Mouse (Mus musculus) layer of hippocampus, adult 2 months (tissue): Measurements from ENCODE around the gene Nop9. TPM values are rescaled to one million over a fixed set of nuclear protein-coding genes. Genes with fewer than 3 reads are reported as not detected.

Experiments used
- DNase-seq, 2 experiments: peaks; one replicate each; pipeline ENCODE4 v3.0.0; 2022; ENCODE audit warnings: low spot score in 2 of 2
- H3K27ac ChIP-seq: fragments of 200-600 bp; 2 replicates; pipeline ENCODE4 v1.8.1; 2022
- H3K4me3 ChIP-seq: fragments of 200-600 bp; 2 replicates; pipeline ENCODE4 v1.8.1; 2022; ENCODE audit warnings: mild to moderate bottlenecking
- CTCF ChIP-seq: fragments of 200-600 bp; conservative IDR thresholded peaks from 2 replicates; pipeline ENCODE4 v1.8.1; 2022; ENCODE audit warnings: antibody characterized with exemption, mild to moderate bottlenecking, moderate library complexity
- total RNA-seq, 2 experiments: library from RNA; stranded (reverse); gene quantifications; 2 replicates each; pipeline ENCODE4 v1.2.3; 2021

The Nop9 gene
- total RNA-seq, 2 experiments from 2014 or later = 11.8 to 13.1 TPM

DNA sequence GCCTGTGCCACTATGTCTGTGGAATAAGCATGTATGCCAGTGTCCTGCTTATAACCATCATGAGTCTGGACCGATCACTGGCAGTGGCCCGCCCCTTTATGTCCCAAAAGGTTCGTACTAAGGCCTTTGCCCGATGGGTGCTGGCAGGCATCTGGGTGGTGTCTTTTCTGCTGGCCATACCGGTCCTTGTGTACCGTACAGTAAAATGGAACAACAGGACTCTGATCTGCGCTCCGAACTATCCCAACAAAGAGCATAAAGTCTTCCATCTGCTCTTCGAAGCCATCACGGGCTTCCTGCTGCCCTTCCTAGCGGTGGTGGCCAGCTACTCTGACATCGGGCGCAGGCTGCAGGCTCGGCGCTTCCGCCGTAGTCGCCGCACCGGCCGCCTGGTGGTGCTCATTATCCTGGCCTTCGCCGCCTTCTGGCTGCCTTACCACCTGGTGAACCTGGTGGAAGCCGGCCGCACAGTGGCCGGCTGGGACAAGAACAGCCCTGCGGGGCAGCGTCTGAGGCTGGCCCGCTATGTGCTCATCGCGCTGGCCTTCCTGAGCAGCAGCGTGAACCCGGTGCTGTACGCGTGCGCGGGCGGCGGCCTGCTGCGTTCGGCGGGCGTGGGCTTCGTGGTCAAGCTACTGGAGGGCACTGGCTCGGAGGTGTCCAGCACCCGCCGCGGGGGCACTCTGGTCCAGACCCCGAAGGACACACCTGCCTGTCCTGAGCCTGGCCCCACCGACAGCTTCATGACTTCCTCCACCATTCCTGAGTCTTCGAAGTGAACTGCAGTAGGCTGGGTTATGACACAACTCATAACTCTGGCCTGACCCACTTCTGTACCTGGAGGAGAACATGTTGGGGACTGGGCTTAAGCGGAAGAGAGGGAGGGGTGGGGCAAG, 22.3 kb downstream of the Nop9 start:
- TF ChIP-seq CTCF = peak; percentile 72
- DNase-seq = no peak
- Histone ChIP-seq H3K4me3 (peak overlapping the region; percentile 56), H3K27ac (no peak overlapping the region)

DNA sequence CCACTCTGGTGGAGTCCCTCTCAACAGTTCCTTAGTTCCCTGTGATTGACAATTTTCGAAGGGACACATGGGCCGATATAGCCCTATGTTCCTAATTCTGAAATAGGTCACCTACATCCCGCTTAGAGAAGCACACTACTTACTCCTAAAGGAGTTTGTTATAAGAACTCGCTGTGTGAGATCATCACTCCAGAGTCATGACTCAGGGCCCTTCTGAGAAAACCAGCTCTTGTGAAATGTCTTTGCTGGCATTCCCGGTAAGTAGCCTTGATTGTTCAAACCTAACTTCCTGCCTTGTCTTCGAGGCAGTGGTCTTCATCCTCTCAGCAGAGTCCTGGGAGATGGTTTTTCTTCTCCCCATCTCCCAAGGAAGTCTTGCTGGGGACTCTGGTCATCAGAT, 23.1 kb downstream of the Nop9 start:
- H3K4me3 ChIP-seq = no peak overlapping the region
- no peak for TF ChIP-seq CTCF
- H3K27ac ChIP-seq = no peak overlapping the region
- no peak for DNase-seq

DNA sequence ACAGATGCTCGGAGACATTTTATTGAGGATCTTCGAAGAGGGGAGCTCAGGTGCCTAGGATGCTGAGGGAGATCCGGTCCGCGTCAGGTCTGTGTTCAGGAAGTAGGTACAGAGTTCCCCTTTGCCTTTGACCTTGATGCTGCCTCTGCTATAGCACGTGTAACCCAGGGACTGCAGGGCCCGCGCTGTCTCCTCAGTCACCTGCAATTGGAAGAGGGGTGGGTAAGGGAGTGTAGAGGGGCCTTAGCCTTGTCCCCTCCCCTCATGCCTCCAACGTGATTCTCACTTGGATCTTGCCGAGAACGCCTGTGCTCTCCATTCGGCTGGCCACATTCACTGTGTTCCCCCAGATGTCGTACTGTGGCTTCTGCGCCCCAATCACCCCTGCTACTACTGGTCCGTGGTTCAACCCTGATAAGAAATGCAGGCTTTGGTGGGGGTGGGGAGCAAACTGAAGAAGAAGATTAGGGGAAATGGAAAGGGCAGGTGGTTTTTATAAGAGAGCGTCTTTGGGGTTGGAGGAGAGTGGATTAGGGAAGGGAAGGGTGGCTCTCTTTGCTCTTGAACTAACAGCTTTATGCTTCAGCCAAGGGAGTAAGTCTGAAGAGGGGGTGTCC, 23.7 kb downstream of the Nop9 start:
- Histone ChIP-seq H3K4me3 (no peak overlapping the region), H3K27ac (no peak overlapping the region)
- TF ChIP-seq CTCF = no peak
- no peak for DNase-seq

DNA sequence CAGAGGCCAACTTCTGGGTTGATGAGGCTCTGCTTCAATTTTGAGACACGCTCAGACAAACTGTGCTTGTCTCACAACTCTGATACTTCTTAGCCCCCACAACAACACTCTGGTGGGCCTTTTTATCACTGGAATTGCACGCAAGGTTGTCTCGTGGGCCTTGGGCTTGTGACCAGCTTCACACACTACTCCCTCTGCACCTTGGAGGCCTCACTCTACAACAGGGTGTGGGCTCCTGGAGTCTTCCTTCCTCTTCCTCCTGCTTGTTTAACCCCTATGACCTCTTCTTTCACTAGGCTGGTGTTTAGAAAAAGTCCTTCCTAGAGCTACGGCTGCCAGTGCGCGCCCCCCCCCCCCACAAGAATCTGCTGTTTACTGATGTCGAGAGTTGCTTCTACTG, 31.2 kb downstream of the Nop9 start:
- DNase-seq = no peak
- no peak for TF ChIP-seq CTCF
- Histone ChIP-seq H3K4me3 (no peak overlapping the region), H3K27ac (no peak overlapping the region)

DNA sequence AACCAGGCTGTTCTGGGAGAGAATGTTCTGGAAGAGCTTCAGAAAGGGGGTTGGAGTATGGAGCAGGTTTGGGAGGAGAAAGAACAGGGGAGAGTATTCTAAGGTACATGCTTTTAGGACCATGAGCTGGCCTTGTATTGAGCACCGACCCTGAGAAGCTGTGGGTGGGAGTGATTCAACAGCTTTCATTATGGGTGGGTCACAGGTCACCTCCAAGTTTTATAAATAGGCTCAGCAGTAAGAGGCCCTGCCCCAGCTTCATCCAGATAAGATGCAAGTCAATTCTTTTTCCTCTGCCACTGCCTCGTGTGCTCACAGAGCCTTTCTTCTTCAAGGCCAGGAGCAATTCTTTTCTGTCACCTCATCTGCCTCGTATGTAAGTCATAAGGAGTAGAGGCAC, 31.7 kb downstream of the Nop9 start:
- no peak overlapping the region for H3K27ac ChIP-seq
- DNase-seq = no peak
- no peak overlapping the region for H3K4me3 ChIP-seq
- no peak for TF ChIP-seq CTCF

DNA sequence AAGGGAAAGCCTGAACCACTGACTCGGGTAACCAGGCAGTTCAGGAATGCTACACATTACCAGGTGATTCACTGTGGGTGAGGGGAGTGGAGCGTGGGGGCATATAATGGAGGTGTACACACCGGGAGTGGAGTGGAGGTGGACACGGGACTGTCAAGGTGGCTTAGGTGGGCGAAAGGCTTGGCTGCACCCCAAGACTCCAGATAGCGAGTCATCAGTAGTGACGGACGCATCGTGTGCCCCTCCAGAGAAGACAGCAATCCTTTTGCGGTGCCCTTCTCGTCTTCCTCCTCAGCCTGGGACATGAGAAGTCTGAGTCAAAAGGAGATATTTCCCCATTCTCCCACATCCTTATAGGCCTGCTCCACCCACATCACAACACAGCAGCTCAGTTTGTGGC, 32.3 kb downstream of the Nop9 start:
- no peak overlapping the region for H3K27ac ChIP-seq
- no peak for TF ChIP-seq CTCF
- H3K4me3 ChIP-seq = no peak overlapping the region
- DNase-seq = no peak

DNA sequence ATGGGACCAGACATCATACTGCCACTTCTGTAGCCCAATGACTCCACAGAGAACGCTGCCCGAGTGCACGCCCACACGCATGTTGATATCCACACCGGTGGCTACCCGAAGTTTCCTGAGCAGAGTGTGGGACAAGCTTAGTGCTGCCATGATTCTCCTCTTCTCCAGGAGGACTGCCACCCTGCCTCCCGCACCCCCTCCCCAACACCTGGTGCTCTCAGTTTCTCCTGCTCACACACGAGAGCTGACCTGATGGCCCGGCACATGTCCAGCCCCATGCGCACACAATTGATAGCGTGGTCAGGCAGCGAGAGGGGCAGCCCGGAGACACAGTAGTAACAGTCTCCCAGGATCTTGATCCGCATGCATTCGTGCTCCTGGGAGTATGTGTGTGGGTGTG, 33.2 kb downstream of the Nop9 start:
- DNase-seq = no peak
- Histone ChIP-seq H3K27ac (no peak overlapping the region), H3K4me3 (no peak overlapping the region)
- no peak for TF ChIP-seq CTCF

DNA sequence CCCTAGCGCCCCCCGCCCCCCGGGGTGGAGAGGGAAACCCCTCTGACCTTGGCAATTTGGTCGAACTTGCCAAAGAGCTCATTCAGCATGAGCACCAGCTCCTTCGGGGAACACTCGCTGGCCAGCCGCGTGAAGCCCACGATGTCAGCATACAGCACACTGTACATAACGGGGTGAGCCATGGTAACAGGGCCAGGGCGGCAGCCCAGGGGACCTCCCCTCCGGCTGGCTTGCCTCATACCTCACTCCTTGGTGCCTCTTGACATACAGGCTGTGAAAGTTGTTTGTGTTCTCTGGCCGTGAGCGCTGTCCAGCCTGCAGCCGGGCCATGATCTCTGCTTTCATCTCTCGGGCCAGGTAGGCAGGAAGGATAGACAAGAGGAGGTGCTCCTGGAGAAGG, 34.2 kb downstream of the Nop9 start:
- H3K4me3 ChIP-seq = no peak overlapping the region
- no peak overlapping the region for H3K27ac ChIP-seq
- no peak for DNase-seq
- TF ChIP-seq CTCF = no peak

DNA sequence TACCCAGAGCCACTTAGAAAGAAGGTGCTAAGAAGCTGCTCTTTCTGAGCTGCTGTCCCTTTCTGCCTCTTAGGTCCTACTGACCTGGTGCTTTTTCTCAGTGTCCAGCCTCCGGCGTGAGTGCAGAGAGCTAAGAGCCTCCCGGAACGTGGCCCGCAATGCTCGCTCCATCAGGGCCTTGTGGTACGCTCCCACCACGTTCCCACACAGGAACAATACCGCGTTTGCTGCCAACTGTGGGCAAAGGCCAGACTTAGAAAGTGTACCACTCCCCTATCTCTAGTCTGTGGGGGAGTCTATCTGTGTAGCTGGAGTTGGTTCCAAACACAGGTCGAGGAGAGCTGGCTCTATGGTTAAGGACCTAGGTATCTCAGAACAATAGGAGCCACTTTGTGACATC, 35.2 kb downstream of the Nop9 start:
- Histone ChIP-seq H3K27ac (no peak overlapping the region), H3K4me3 (no peak overlapping the region)
- DNase-seq = no peak
- no peak for TF ChIP-seq CTCF

DNA sequence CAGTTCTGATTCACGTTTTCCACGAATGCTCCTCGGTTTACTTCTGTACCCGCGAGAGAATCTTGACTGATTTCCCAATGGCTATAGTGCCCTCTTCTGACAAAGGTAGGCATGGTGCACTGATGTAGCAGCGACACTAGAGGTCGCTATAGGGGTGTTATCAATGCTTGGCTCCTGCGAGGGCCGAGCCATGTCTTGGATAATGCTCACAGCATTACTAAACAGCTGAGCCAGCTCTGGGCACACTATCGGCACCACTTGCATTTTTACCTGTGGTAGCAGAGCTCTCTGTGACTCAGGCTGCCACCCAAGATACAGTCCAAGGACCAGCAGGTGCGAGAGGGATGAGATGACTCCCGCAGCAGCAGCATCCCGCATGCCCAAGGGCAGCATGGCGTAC, 35.8 kb downstream of the Nop9 start:
- Histone ChIP-seq H3K4me3 (no peak overlapping the region), H3K27ac (no peak overlapping the region)
- peak; percentile 68 to 73 for DNase-seq
- TF ChIP-seq CTCF = peak; percentile 100

DNA sequence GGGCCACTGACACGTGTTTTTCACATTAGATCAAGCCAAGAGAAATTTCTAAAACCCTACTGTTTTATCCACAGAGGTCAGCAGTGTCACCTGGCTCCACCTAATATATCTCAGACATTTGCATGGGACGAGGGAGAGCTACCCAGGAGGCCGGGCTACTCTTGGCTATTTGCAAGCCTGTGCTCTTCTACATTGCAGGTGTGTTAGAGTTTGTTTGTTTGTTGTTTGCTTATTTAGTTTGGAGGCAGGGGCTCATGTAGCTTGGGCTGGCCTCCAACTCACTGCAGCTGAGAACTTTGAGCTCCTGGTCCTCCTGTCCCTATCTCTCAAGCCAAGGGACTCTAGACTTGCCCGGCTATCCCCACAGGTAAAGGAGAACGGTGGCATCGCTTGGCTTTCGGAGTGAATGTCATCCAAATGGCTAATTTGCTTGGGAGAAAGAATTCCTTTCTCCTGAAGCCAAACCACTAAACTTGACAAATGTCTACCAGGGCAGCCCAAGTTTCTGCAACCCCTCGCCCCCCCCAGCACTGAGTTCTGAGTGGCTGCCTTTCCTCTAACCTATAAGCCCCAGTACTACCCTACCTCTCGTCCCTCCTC, 37.0 kb downstream of the Nop9 start:
- peak overlapping the region; percentile 68 for H3K27ac ChIP-seq
- H3K4me3 ChIP-seq = peak overlapping the region; percentile 49
- DNase-seq = no peak
- TF ChIP-seq CTCF = no peak

DNA sequence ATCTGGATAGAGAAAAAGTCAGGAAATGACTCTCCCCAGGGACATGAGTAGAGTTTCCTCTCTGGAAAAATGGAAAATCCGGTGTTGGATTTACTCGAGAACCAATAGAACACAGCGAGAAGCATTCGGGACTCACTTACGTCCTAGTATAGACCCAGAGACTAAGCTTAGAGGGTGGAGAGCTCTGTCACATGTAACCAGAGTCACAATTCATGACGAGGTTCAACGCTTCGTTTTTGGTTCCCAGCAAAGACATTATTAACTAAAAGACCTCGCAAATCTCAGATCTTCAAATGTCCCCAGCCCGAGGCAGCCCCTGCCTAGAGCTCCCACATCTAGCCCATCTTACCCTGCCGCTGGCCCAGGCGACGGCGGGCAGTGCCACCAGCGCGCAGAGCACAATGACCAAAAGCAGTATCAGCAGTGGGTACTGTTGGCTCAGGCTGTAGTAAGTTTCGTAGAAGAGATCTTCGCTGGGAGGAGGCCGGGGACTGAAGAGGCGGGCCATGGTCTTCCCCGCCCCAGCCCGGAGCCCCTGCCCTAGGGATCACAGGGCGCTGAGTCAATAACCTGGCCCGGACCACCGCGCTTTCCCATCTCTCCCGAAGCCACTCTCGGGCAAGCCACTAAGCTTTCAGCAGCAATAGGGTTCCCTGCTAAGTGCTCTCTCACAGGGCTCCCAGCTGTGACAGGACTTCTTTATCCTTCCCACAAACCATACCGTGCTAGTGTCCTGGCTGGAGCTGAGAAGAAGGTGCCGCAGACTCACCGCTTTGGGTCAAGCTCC, 37.9 kb downstream of the Nop9 start:
- H3K27ac ChIP-seq = peak overlapping the region; percentile 68
- TF ChIP-seq CTCF = no peak
- DNase-seq = no peak
- H3K4me3 ChIP-seq = peak overlapping the region; percentile 49

DNA sequence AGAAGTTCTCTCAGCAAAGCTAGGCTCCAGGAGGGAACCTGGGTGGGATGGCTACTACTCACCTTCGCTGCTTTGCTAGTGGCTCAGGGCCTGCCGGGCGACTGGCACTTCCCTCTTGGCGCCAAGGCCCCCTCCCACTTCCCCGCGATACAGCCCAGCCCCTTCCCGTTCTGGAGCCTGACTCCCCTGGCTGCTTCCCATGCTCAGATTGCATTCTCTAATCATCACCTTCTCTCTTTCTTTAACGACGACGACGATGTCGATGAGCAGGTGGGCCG, 38.4 kb downstream of the Nop9 start, which contains the start of gene Adcy4:
Adcy4 (minus strand) TSS at position 138 of the 278 bp plus-strand sequence.
- TF ChIP-seq CTCF = no peak
- peak within 1 kb of the TSS; percentile 68 for H3K27ac ChIP-seq

More for the DNA sequence above, 38.4 kb downstream of the Nop9 start, which contains the start of gene Adcy4:
- no peak for DNase-seq
- H3K4me3 ChIP-seq = peak within 1 kb of the TSS; percentile 49
